Mouse (Mus musculus): ENCODE data around the gene Doc2a. TPM values are rescaled to one million over a fixed set of nuclear protein-coding genes. Genes with fewer than 3 reads are reported as not detected.

The Doc2a gene
- polyA plus RNA-seq, 1 experiment from 2014 or later: 39.3 TPM

DNA sequence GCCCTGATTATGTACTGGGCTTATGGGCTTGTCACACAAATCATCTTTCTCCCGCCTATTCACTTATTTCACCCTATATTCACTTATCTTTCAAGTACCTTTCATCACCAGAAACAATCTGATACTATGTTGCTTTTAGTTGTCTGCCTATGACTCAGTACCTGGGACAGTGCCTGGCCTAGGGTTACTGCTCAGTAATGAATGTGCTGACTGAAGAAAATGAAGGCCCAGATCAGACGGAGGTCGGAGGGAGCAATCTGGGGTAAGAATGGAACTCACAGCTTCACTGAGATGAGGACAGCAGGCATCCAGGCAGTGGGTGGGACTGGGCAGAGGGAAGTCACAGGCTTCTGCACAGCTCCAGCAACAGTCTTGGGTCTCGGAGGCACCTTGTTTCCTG lies 39.8 kb upstream of the Doc2a start:
- WGBS: 77% methylated on average over 4 of the region's 4 CpGs
- Histone ChIP-seq H3K27ac (replicated peaks) (no peak overlapping the region), H3K9me3 (replicated peaks) (no peaks in the 10 kb centered on the region), H3K4me1 (peaks cover 23% of the 10 kb centered on the region), H3K9ac (replicated peaks) (0 out of 2 replicates have a peak overlapping the region, but pooled peaks have one; percentile 83), H3K4me2 (peak overlapping the region; percentile 92; the same call in 1 of the 2 replicates), H3K36me3 (no peaks in the 10 kb centered on the region), H3K4me3 (replicated peaks) (0 out of 2 replicates have a peak overlapping the region, but pooled peaks have one; percentile 78), H3K27me3 (replicated peaks) (no peaks in the 10 kb centered on the region)
- ATAC-seq (ENCODE audit: low FRiP score): no peak

GRCm38 (mm10) chr7:126808703-126809455 lies 38.3 kb upstream of the Doc2a start:
- peak overlapping the region; percentile 92 for H3K4me2 ChIP-seq
- peak overlapping the region; percentile 78 for H3K4me3 ChIP-seq (replicated peaks)
- under 1% methylated on average over 42 of the region's 43 CpGs for WGBS
- peaks cover 23% of the 10 kb centered on the region for H3K4me1 ChIP-seq
- peak overlapping the region; percentile 83 for H3K9ac ChIP-seq (replicated peaks)
- no peaks in the 10 kb centered on the region for H3K36me3 ChIP-seq
- peak; percentile 92 for ATAC-seq (ENCODE audit: low FRiP score)
- no peaks in the 10 kb centered on the region for H3K27me3 ChIP-seq (replicated peaks)
- H3K27ac ChIP-seq (replicated peaks): peak overlapping the region; percentile 79
- no peaks in the 10 kb centered on the region for H3K9me3 ChIP-seq (replicated peaks)

- Histone ChIP-seq H3K27ac (replicated peaks) (peak overlapping the region; percentile 79; the same call in 1 of the 2 replicates), H3K4me3 (replicated peaks) (no peak overlapping the region), H3K4me2 (peak overlapping the region; percentile 92), H3K36me3 (no peaks in the 10 kb centered on the region), H3K9me3 (replicated peaks) (no peaks in the 10 kb centered on the region), H3K27me3 (replicated peaks) (no peaks in the 10 kb centered on the region), H3K9ac (replicated peaks) (no peak overlapping the region), H3K4me1 (peaks cover 23% of the 10 kb centered on the region)
- WGBS: 75% methylated on average over 5 of the region's 5 CpGs
- ATAC-seq (ENCODE audit: low FRiP score): no peak
Measured at GRCm38 (mm10) chr7:126809723-126810369, 37.4 kb upstream of the Doc2a start.

GRCm38 (mm10) chr7:126815726-126816222 lies 31.4 kb upstream of the Doc2a start:
- no peak overlapping the region for H3K9ac ChIP-seq (replicated peaks)
- no peak overlapping the region for H3K4me2 ChIP-seq
- no peak overlapping the region for H3K27ac ChIP-seq (replicated peaks)
- 49% methylated on average over 8 of the region's 8 CpGs for WGBS
- H3K27me3 ChIP-seq (replicated peaks): no peaks in the 10 kb centered on the region
- H3K36me3 ChIP-seq: no peaks in the 10 kb centered on the region
- no peaks in the 10 kb centered on the region for H3K4me1 ChIP-seq
- ATAC-seq (ENCODE audit: low FRiP score): no peak
- H3K4me3 ChIP-seq (replicated peaks): no peak overlapping the region
- no peaks in the 10 kb centered on the region for H3K9me3 ChIP-seq (replicated peaks)

GRCm38 (mm10) chr7:126816494-126816893 lies 30.7 kb upstream of the Doc2a start:
- H3K27me3 ChIP-seq (replicated peaks): no peaks in the 10 kb centered on the region
- no peaks in the 10 kb centered on the region for H3K4me1 ChIP-seq
- no peaks in the 10 kb centered on the region for H3K36me3 ChIP-seq
- H3K9me3 ChIP-seq (replicated peaks): no peaks in the 10 kb centered on the region
- no peak overlapping the region for H3K4me2 ChIP-seq
- no peak overlapping the region for H3K4me3 ChIP-seq (replicated peaks)
- 84% methylated on average over 8 of the region's 8 CpGs for WGBS
- no peak overlapping the region for H3K27ac ChIP-seq (replicated peaks)
- no peak overlapping the region for H3K9ac ChIP-seq (replicated peaks)
- no peak for ATAC-seq (ENCODE audit: low FRiP score)

GRCm38 (mm10) chr7:126817595-126817994 lies 29.6 kb upstream of the Doc2a start:
- Histone ChIP-seq H3K4me3 (replicated peaks) (no peak overlapping the region), H3K9me3 (replicated peaks) (no peaks in the 10 kb centered on the region), H3K4me2 (no peak overlapping the region), H3K27me3 (replicated peaks) (no peaks in the 10 kb centered on the region), H3K9ac (replicated peaks) (no peak overlapping the region), H3K36me3 (no peaks in the 10 kb centered on the region), H3K4me1 (peaks cover 8% of the 10 kb centered on the region), H3K27ac (replicated peaks) (no peak overlapping the region)
- ATAC-seq (ENCODE audit: low FRiP score): no peak
- 86% methylated on average over 7 of the region's 7 CpGs for WGBS

GRCm38 (mm10) chr7:126818818-126819217 lies 28.4 kb upstream of the Doc2a start:
- Histone ChIP-seq H3K9ac (replicated peaks) (no peak overlapping the region), H3K27me3 (replicated peaks) (no peaks in the 10 kb centered on the region), H3K9me3 (replicated peaks) (no peaks in the 10 kb centered on the region), H3K36me3 (no peaks in the 10 kb centered on the region), H3K27ac (replicated peaks) (no peak overlapping the region), H3K4me3 (replicated peaks) (no peak overlapping the region), H3K4me2 (no peak overlapping the region), H3K4me1 (peaks cover 11% of the 10 kb centered on the region)
- 25% methylated on average over 1 of the region's 1 CpGs for WGBS
- no peak for ATAC-seq (ENCODE audit: low FRiP score)

- peak overlapping the region; percentile 90 for H3K27ac ChIP-seq (replicated peaks)
- H3K9ac ChIP-seq (replicated peaks): peak overlapping the region; percentile 89
- peak overlapping the region; percentile 64 for H3K4me2 ChIP-seq
- peak overlapping the region; percentile 68 for H3K4me3 ChIP-seq (replicated peaks)
- H3K27me3 ChIP-seq (replicated peaks): no peaks in the 10 kb centered on the region
- no peaks in the 10 kb centered on the region for H3K9me3 ChIP-seq (replicated peaks)
- no peaks in the 10 kb centered on the region for H3K36me3 ChIP-seq
- peaks cover 42% of the 10 kb centered on the region for H3K4me1 ChIP-seq
- 24% methylated on average over 7 of the region's 7 CpGs for WGBS
- ATAC-seq (ENCODE audit: low FRiP score): no peak
Measured at GRCm38 (mm10) chr7:126821835-126822511, 25.2 kb upstream of the Doc2a start.

DNA sequence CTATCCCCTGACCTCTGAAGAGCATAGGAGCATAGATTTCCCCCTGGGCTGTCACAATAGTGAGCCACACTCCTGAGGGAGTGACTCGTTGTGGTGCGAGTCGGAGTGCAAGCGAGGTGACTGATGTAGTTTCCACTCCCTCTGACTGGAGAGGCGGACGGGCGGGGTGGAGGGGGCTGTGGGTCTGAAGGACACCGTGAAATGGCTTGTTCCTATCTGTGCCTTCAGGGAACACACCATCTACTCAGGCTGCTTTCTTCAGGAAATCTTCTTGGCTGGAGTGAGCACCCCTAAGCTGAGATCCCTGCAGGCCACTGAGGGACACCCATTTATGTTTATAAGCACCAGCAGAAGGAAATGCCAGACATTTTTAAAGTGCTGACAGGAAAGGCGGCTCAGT lies 24.5 kb upstream of the Doc2a start:
- peak overlapping the region; percentile 64 for H3K4me2 ChIP-seq
- no peaks in the 10 kb centered on the region for H3K9me3 ChIP-seq (replicated peaks)
- 0 out of 2 replicates have a peak, but pooled peaks cover 4% of the 10 kb centered on the region for H3K36me3 ChIP-seq
- H3K9ac ChIP-seq (replicated peaks): peak overlapping the region; percentile 89
- peak overlapping the region; percentile 68 for H3K4me3 ChIP-seq (replicated peaks)
- peak; percentile 29 for ATAC-seq (ENCODE audit: low FRiP score)
- peak overlapping the region; percentile 90 for H3K27ac ChIP-seq (replicated peaks)
- H3K27me3 ChIP-seq (replicated peaks): no peaks in the 10 kb centered on the region
- H3K4me1 ChIP-seq: peaks cover 49% of the 10 kb centered on the region
- 9% methylated on average over 9 of the region's 9 CpGs for WGBS

- H3K27ac ChIP-seq (replicated peaks): peak overlapping the region; percentile 90
- under 1% methylated on average over 12 of the region's 19 CpGs for WGBS
- ATAC-seq (ENCODE audit: low FRiP score): peak; percentile 88
- H3K4me2 ChIP-seq: peak overlapping the region; percentile 64
- 0 out of 2 replicates have a peak, but pooled peaks cover 4% of the 10 kb centered on the region for H3K36me3 ChIP-seq
- H3K4me1 ChIP-seq: peaks cover 49% of the 10 kb centered on the region
- peak overlapping the region; percentile 68 for H3K4me3 ChIP-seq (replicated peaks)
- H3K27me3 ChIP-seq (replicated peaks): no peaks in the 10 kb centered on the region
- peak overlapping the region; percentile 89 for H3K9ac ChIP-seq (replicated peaks)
- H3K9me3 ChIP-seq (replicated peaks): no peaks in the 10 kb centered on the region
Measured at GRCm38 (mm10) chr7:126823202-126823711, 24.0 kb upstream of the Doc2a start.

- Histone ChIP-seq H3K4me2 (peak overlapping the region; percentile 64), H3K4me1 (peaks cover 49% of the 10 kb centered on the region), H3K27me3 (replicated peaks) (no peaks in the 10 kb centered on the region), H3K27ac (replicated peaks) (peak overlapping the region; percentile 90), H3K4me3 (replicated peaks) (peak overlapping the region; percentile 68), H3K36me3 (0 out of 2 replicates have a peak, but pooled peaks cover 8% of the 10 kb centered on the region), H3K9ac (replicated peaks) (peak overlapping the region; percentile 89), H3K9me3 (replicated peaks) (no peaks in the 10 kb centered on the region)
- 0 out of 2 replicates have a peak, but pooled peaks have one; percentile 8 for ATAC-seq (ENCODE audit: low FRiP score)
- 7% methylated on average over 10 of the region's 10 CpGs for WGBS
Measured at GRCm38 (mm10) chr7:126823940-126824339, 23.3 kb upstream of the Doc2a start.
